Mouse (Mus musculus): Measurements from ENCODE around the gene Bag3.

DNA sequence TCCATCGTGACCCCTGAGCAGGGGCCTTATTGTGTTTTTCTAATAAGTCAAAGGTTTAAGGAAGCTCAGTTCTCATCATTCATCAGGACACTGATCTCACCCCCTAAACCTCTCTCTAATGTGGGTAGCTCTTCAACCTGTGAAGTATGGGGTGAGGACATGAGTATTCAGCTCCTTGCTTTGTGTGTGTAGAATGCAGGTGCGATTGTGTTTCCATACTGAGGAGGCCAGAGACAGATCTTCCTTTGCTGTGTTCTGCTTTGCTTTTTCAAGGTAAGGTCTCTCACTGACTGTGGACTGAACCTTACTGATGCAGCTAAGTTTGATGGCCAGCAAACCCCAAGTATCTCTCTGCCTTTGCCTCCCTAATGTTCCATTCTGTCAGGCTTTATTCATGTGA lies 72.9 kb downstream of the Bag3 start:
- TF ChIP-seq CTCF (conservative IDR thresholded peaks at IDR 0.05; ENCODE audit: insufficient read depth, insufficient read length, low read depth, low read length), result no peak
- no peak for TF ChIP-seq POLR2A (IDR thresholded peaks at IDR 0.05; ENCODE audit: low read depth, low read length)
